Comparison of ENCODE assay signal across 9 mouse cellular contexts in genomic region chr14:76883231-76883651, GRCm38 (mm10).
A peak's percentile ranks its signal among the peaks of the same experiment; 100 is the strongest.
DNase-seq lines count a peak whose midpoint lies in the region; ATAC-seq and TF ChIP-seq lines count a peak whose summit lies in the region.
"Had no signal": no experiment of that assay in that cellular context is flagged by ENCODE, and none has a peak within 500 bp of the region (broad histone marks: within the 10 kb centered on the region; RNA-seq: fewer than 3 reads in every experiment).

No protein-coding gene starts in this region.

- H3K4me3 ChIP-seq in limb, embryonic 14.5 days (replicated peaks; ENCODE audit: low read length) = no peak overlapping the region
- no peak overlapping the region for H3K4me3 ChIP-seq in stomach, embryonic 16.5 days (replicated peaks; ENCODE audit: low read length)
- H3K4me3 ChIP-seq in layer of hippocampus, adult 2 months = no peak overlapping the region

- peak; percentile 18 for DNase-seq in embryo, embryonic 10 days (ENCODE audit: low spot score)
- DNase-seq in embryo, embryonic 9.5 days (ENCODE audit: extremely low spot score) = no peak
- peak; percentile 2 to 11 for DNase-seq in spleen, postnatal 36 days (ENCODE audit: low spot score in 2 of 2)
- no peak for DNase-seq in spleen, adult 12 weeks (ENCODE audit: low spot score)
- DNase-seq in limb, embryonic 14.5 days (ENCODE audit: low spot score) = no peak
- no peak for DNase-seq in layer of hippocampus, adult 2 months (ENCODE audit: low spot score in 2 of 2)
- DNase-seq: B cell, adult 2 months had no signal

- 17% methylated on average over 3 of the region's 3 CpGs for WGBS in limb, embryonic 14.5 days
- 59% methylated on average over 3 of the region's 3 CpGs for WGBS in stomach, embryonic 16.5 days

- peak overlapping the region; percentile 56; the same call in 1 of the 2 replicates for H3K27ac ChIP-seq in limb, embryonic 14.5 days (replicated peaks; ENCODE audit: low read depth, low read length)
- H3K27ac ChIP-seq in stomach, embryonic 16.5 days (ENCODE audit: low read length) = no peak overlapping the region
- H3K27ac ChIP-seq in layer of hippocampus, adult 2 months = no peak overlapping the region

- no peaks in the 10 kb centered on the region for H3K36me3 ChIP-seq in limb, embryonic 14.5 days (ENCODE audit: control insufficient read depth, insufficient read depth, low read length)
- no peaks in the 10 kb centered on the region for H3K36me3 ChIP-seq in stomach, embryonic 16.5 days (ENCODE audit: control insufficient read depth, insufficient read depth, low read length)

- peak; percentile 48 for ATAC-seq in limb, embryonic 14.5 days (ENCODE audit: low FRiP score, low read depth)
- ATAC-seq in stomach, embryonic 16.5 days (ENCODE audit: insufficient read depth, low FRiP score) = peak; percentile 62; the same call in 1 of the 2 replicates
- no peak for ATAC-seq in CD4-positive, CD25-positive, alpha-beta regulatory T cell, adult 4 months

- peaks cover 30% of the 10 kb centered on the region for H3K4me1 ChIP-seq in limb, embryonic 14.5 days (ENCODE audit: control insufficient read depth, insufficient read depth, low read length)
- H3K4me1 ChIP-seq in stomach, embryonic 16.5 days (ENCODE audit: control insufficient read depth, insufficient read depth, low read length) = peaks cover 10% of the 10 kb centered on the region

- TF ChIP-seq CTCF in layer of hippocampus, adult 2 months (conservative IDR thresholded peaks at IDR 0.05) = no peak

- 0 out of 2 replicates have a peak overlapping the region, but pooled peaks have one; percentile 4 for H3K4me2 ChIP-seq in limb, embryonic 14.5 days (replicated peaks; ENCODE audit: low read depth, low read length, severe bottlenecking)
- H3K4me2 ChIP-seq in stomach, embryonic 16.5 days (ENCODE audit: low read depth, low read length) = no peak overlapping the region

- H3K9me3 ChIP-seq in limb, embryonic 14.5 days (ENCODE audit: control insufficient read depth, low read length) = no peaks in the 10 kb centered on the region
- H3K9me3 ChIP-seq in stomach, embryonic 16.5 days (replicated peaks; ENCODE audit: control insufficient read depth, low read length) = no peaks in the 10 kb centered on the region

- H3K27me3 ChIP-seq in limb, embryonic 14.5 days (ENCODE audit: control insufficient read depth, insufficient read depth, low read length) = no peaks in the 10 kb centered on the region
- no peaks in the 10 kb centered on the region for H3K27me3 ChIP-seq in stomach, embryonic 16.5 days (ENCODE audit: control insufficient read depth, insufficient read depth, low read length)

- H3K9ac ChIP-seq in limb, embryonic 14.5 days (ENCODE audit: low read depth, low read length, severe bottlenecking) = no peak overlapping the region
- H3K9ac ChIP-seq in stomach, embryonic 16.5 days (ENCODE audit: low read length) = no peak overlapping the region

- TF ChIP-seq POLR2A in limb, embryonic 14.5 days (IDR thresholded peaks at IDR 0.05; ENCODE audit: borderline replicate concordance, extremely low read depth, insufficient read depth, insufficient read length) = no peak

Comparison
In these comparisons a context has a peak if more than half of its experiments do, and no peak if none do; other contexts are left out.
1. DNase-seq: peak in embryo, embryonic 10 days (single experiment) and spleen, postnatal 36 days (2 of 2); none in embryo, embryonic 9.5 days (single experiment), spleen, adult 12 weeks (single experiment), limb, embryonic 14.5 days (single experiment) and layer of hippocampus, adult 2 months (0 of 2).